Mouse (Mus musculus) heart, adult 10 weeks (tissue): Measurements from ENCODE around the gene Mpo. TPM values are rescaled to one million over a fixed set of nuclear protein-coding genes. Genes with fewer than 3 reads are reported as not detected.

Experiments
- polyA plus RNA-seq: library from polyadenylated mRNA; stranded (reverse); fragments of 350-450 nt; fragmentation: Illumina TruSeq; extraction: RNeasy Lipid Tissue Mini Kit (QIAGEN cat#74804); gene quantifications from one replicate; pipeline ENCODE4 v1.2.3, GENCODE M21; 2014; ENCODE audit warnings: low read depth, low replicate concordance

Gene Mpo
- not detected for polyA plus RNA-seq

GRCm38 (mm10) chr11:87793460-87793859, at the start of gene Mpo:
Gene Mpo, plus strand, starts transcription at chr11:87793581.

DNA sequence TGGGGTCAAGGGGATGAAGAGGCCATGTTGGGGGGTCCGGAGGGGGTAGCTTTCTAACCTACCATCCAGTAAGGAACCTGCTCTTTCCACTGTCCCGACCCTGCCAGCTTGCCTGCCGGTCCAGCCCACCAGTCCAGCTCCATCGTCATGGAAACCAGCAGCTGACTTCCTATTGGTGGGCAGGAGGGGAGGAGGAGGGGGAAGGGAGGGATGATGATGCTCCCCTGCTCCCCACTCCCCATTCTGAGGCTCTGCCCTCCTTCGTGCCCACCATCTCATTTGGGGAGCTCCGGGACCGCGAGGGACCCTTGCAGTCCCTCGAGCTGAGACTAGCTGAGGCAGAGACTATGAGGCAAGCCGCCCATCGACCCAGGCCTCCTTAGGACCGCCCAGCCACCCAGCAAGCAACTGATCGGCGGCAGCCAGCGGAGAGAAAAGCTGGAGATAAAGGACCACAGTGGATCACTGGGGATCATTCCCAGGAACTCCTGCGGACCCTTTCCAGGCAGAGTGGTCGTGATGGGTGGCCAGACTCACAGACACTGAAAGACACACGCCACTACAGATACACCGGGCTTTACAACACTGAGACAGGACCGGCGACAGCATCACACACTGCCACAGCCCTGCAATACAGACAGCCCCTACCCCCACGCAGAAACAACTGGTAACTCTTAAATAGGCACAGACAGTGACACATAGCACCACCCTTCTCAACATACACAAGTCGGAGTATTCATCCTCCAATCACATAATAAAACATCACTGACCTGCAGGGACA, 32.9 kb upstream of the Mpo start, which contains the start of gene Tspoap1:
Tspoap1 (plus strand) TSS at position 241 of the 781 bp plus-strand sequence.

GRCm38 (mm10) chr11:87828239-87828900, 35.0 kb downstream of the Mpo start, which contains the start of gene Lpo:
Gene Lpo, minus strand, starts transcription at chr11:87828289.

GRCm38 (mm10) chr11:87852690-87853596, 59.6 kb downstream of the Mpo start, which contains the start of gene Mks1:
Gene Mks1, plus strand, starts transcription at chr11:87853215.

Other genes with a start within 250 kb of the Mpo start
- gene Gm11492, start 226.9 kb upstream of the Mpo start, polyA plus RNA-seq = not detected
- gene Sept4, start 224.7 kb upstream of the Mpo start, polyA plus RNA-seq = 49.7 TPM
- gene Mtmr4, start 201.4 kb upstream of the Mpo start, polyA plus RNA-seq = 12.4 TPM
- gene Hsf5, start 176.4 kb upstream of the Mpo start, polyA plus RNA-seq = not detected
- 0.68 TPM for gene Rnf43, start 130.9 kb upstream of the Mpo start, polyA plus RNA-seq
- gene Supt4a, start 56.0 kb upstream of the Mpo start, polyA plus RNA-seq = 51.4 TPM
- not detected for gene Tspoap1, start 33.0 kb upstream of the Mpo start, polyA plus RNA-seq
- not detected for gene Lpo, start 34.7 kb downstream of the Mpo start, polyA plus RNA-seq
- gene Mks1, start 59.6 kb downstream of the Mpo start, polyA plus RNA-seq = 3.6 TPM
- not detected for gene Epx, start 82.0 kb downstream of the Mpo start, polyA plus RNA-seq
- not detected for gene Olfr462, start 98.7 kb downstream of the Mpo start, polyA plus RNA-seq
- gene Olfr463, start 103.8 kb downstream of the Mpo start, polyA plus RNA-seq = not detected
- gene Olfr464, start 127.4 kb downstream of the Mpo start, polyA plus RNA-seq = not detected
- gene Dynll2, start 194.0 kb downstream of the Mpo start, polyA plus RNA-seq = 535 TPM